Mouse (Mus musculus): ENCODE measurements around the gene Det1. TPM values are rescaled to one million over a fixed set of nuclear protein-coding genes. Genes with fewer than 3 reads are reported as not detected.

Gene Det1
- total RNA-seq (2015) (10.6 and 10.7 TPM in 2 replicates), total RNA-seq (2017) (7.2 and 9.3 TPM in 2 replicates)

DNA sequence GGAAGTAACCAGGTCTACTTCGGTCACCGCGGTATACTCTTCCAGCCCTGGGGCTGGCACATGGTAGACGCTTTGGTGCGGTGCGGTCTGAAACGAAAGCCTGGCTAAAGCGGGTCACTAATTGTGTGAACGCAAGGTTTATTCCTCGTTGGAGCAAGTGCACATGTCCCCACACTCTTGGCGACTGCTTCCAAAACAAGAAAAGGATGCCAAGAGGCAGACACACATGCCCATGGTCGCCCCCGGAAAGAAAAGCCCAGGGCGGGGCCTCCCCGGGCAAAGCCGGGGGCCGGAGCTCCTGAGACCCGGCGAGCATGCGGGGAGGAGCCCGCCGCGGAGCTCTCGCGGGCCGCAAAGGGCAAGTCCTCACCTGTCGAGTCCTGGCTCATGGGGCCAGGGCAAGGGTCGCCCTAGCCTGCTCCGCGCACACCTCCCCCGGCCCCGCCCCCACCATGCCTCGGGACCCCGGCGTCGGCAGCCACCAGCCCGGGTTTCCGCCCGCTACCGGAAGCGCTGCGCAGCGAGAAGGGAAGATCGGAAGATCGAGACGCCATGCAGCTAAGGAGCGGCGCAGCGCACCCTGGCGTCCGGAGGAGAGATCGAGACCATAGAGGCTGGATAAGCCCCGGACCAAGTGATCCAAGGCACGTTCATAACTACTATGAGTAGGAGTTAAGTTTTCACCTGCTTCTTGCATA is at the start of gene Det1:
Det1 (minus strand) TSS at position 527 of the 698 bp plus-strand sequence.
- ATAC-seq (ENCODE audit: poor library complexity, severe bottlenecking): peak; percentile 96

DNA sequence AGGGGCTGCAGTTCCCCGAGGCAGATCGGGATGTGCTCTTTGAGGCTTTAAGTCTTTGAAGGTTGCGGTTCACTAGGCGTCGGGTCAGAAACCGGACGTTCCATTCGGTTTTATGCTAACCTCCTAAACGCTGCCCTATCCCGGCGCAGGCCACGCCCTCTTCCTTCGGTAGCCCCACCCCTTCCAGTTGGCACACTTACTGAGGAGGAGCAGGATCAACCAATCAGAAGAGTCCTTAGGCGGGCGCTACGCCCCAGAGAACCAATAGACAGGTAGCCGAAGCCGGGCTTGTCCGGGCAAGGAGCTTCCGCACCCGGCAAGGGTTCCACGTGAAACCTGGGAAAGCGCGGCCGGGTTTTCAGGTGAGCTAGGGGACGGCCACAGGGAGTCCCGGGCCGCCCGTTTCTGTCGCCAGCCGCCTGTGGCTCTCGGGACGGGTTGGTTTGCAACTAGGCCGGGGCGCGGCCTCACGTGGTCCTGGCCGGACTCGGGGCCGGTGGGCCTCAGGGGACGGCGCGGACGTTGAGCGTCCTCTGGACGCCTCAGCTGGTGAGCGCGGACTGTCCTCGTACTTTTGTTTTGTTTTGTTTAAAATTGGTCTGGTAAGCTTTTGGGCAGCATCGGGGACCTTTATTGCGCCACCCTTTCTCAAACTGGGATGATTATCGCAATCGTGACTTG is 48.7 kb upstream of the Det1 start, which contains the start of gene Aen:
Aen (plus strand) TSS at position 202 of the 681 bp plus-strand sequence.
- peak; percentile 99 for ATAC-seq (ENCODE audit: poor library complexity, severe bottlenecking)

DNA sequence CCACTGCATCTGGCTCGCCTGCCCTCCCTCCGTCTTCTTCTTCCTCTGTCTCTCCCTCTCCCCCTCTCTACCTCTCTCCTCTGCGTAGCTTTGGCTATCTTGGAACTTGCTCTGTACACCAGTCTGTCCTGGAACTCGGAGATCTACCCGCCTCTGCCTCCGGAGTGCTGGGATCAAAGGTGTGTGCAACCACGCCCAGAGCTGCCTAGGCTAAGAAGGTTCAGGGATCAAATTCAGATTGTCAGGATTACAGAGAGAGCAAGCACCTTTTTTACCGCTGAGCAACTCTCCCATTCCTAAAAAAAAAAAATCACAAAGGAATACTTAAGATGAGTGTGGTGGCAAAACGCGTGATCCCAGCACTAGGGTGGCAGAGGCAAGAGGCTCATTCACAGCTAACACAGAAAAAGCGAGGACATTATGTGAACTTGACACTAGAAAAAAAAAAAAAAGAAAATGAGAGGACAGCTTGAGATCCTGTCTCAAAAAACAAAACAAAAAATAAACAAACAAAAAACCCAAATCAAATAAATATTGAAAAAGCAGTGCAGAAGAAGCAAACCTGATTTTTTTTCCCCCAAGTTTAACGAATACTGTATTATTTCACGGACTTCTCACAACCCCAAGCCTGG is 48.1 kb upstream of the Det1 start:
- ATAC-seq (ENCODE audit: poor library complexity, severe bottlenecking): no peak

DNA sequence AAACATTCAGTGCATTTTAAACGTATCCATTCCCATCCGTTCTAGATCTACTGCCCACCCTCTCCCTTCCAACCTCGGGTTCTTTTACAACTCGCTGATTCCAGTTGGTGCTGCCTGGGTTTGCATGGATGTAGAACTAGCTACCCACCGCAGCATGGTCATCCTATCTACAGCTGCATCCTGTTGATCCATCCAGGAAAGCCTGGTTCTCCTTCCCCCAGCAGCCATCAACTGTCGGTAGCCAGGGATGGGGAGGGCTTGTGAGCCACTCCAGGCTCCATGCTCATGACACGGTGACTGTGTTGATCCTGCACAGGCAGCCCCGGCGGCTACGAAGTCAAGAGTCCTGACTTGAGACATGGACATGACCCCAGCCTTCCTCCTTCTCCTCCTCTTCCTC is 46.9 kb upstream of the Det1 start:
- no peak for ATAC-seq (ENCODE audit: poor library complexity, severe bottlenecking)

DNA sequence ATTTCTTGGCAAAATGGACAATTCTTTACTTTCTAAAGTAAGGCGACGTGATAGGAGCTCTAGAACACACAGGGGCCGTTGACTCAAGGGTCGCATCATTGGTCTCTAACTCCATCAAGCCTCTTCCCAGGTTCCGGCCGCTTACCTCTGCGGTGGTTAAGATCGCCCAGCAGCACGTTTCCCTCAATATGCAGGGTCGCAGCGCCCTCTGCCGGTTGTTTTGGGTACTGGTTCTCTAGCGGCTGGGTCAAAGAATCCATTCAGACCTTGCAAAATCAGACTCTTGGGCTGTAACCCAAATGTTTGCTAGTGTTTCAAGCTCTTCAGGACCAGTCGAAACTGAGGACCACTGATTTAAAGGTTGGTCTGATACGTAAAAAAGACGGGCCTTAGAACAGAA is 43.6 kb upstream of the Det1 start:
- ATAC-seq (ENCODE audit: poor library complexity, severe bottlenecking): peak; percentile 77

DNA sequence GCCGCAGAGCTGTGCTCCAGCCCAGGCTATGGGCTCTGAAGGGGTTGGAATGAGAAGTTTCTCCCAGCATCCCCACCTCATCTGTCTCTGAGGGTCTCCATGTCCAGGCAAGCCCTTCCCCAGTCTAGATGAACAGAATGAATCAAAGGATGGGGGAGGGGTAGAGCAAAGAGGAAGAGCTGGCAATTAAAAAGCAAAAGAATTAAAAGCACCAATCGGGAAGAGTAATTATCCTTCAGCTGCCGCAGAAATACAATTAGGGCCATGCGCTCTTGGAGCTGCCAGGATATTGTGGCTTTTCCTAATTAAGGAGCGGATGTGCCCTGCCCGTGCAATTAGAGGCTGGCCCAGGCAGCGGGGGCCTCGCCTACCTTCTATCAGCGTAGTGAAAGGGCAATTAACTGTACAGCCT is 40.4 kb upstream of the Det1 start:
- no peak for ATAC-seq (ENCODE audit: poor library complexity, severe bottlenecking)

DNA sequence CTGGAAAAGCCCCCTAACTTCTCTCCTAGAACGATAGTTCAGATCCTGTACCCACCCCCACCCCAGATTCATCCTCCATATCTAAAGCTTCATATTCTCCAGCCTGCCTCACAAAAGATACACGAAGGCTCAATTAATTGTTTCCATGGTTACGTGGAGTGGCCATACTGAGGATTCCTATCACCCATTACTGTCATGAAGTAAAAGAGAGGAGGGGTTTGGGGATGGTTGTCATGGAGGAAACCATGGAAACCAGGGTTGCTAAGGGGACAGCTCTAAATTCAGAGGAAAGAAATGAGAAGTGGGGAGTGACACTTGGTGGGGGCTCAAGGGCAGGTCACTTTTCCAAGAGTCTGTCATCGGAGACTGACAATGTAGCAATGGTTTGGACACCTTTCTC is 39.4 kb upstream of the Det1 start:
- ATAC-seq (ENCODE audit: poor library complexity, severe bottlenecking): no peak

DNA sequence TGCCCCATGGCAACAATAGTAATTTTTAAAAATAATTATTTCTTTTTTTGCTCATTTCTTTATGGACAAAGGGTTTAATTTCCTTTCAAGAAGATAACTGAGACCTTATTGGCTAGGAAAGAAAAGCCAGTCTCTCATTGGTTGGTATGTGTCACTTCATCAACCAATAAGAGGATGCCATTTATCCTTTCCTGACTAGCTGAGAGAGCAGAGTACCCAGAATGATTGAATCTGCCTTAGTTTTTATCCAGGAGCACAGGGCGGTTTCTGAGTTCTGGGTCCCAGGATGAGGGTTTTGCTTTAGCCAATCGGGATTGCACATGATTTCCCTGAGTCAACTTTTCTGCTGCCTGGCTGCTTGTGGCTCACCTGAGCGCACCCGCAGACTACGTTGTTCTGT is 38.3 kb upstream of the Det1 start:
- ATAC-seq (ENCODE audit: poor library complexity, severe bottlenecking): no peak

DNA sequence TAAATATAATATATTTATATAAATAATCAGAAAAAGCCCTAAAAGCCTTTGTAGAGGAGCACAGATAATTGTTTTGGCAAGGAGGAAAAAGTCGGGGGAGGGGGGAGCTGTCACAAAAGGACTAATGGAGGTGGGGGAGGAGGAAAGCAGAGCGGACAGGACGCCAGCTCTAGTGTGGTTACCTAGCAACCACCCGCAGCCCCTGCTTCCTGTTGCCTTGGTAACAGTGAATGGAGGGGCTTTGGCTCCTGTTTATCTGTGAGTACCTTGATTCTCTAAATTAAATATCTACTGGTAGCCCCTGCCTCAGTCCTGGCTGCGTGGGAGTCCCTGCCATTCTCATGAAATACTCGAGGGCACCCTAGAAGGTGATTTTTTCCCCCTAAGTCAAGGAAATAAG is 37.1 kb upstream of the Det1 start:
- ATAC-seq (ENCODE audit: poor library complexity, severe bottlenecking): no peak

DNA sequence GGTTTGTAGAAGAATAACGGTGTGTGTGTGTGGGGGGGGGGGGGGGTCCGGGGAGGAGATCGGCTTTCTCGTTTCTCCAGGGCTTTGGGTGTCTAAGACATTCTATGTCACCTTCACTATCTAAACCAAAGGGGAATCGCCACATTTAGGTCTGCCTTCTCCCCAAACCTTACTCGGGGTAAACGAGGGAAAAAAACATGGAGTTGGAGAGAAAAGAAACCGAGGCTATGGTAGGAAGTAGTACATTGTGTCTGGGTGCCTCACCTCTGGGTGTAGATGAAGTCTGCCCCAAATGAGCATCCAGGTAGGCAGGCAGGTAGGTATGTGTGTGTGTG is 36.6 kb upstream of the Det1 start:
- no peak for ATAC-seq (ENCODE audit: poor library complexity, severe bottlenecking)

DNA sequence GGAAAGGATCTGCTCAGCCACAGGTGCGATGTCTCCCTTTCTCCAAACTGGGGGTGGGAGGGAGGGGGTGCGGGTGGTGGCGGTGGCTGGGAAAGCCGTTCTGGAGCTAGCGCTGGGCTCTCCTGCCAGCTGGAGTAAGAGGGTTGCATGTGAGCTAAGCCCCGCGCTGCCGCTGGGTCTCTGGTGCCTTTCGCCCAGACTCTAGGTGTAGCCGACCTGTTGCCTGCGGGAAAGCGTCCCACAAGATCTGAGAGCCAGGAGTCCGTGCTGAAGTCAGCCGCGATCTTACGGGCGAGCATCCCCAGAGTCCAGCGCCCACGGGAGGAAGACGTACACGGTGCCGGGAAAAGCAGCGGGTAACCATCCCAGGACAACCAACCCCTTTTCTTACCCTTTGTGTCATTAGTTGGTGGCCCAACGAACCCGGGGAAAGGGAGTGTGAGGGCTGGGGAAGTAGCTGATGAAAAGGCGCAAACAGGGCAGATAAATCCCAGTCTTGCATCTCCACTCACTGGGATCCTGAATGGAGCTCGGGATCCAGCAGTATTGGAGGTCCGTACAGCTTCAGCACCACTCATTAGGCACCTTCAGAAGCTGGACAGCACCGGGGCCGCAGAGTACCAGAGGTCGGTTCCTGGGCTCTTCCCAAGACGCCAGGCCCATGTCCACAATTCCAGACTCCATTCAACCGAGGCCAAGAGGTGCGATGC is 36.1 kb upstream of the Det1 start:
- no peak for ATAC-seq (ENCODE audit: poor library complexity, severe bottlenecking)

DNA sequence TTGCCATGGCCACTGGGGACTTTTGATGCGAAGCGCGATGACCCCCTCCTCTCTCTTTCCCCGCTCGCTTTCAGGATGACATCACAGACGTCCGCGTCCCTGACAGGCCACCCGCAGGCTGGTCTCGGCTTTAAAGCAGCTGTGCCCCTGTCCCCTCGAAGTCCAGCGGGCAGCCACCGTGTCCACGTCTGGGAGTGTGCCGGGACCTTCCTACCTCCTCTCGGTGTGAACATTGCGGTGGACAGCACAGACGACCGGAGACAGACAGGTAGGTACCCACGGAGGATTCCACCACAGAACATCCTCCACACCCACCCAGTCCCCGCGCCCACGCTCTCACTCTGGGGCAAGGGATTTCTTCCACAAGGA is 35.4 kb upstream of the Det1 start:
- ATAC-seq (ENCODE audit: poor library complexity, severe bottlenecking): no peak

DNA sequence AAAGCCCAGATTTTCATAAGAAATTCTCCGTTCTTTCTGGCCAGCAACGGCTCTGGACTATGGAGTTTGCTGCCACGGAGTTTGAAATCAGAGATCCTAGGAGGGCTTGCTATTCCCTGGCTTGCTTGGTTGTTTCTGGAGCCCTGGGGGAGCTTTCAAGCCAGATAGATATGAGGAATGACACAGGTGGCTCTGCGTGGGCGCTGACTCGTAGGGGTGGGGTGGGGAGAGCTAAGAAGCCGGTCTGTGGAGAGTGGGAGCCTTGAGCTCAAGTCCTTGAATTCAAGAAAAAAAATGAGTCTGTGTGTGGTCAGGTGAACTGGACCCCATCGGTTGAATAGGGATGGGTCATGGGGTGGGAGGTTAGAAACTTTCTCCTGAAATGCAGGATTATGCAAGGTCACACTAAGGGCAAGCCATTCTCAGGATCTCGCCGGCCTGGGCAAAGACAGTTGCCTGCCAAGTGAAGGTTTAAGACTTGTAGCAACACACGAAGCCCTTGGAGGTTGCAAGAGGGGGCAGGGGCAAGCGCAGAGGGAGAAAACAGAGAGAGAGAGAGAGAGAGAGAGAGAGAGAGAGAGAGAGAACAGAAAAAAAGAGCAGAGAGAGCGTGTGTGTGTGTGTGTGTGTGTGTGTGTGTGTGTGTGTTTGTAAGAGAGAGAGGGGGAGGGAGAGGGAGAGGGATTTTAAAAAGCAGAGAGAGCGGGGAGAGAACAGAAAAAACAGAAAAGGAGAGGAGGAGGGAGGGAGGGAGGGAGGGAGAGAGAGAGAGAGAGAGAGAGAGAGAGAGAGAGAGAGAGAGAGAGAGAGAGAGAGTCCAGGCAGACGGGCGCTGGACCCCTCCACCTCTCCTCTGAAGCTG is 34.8 kb upstream of the Det1 start:
- no peak for ATAC-seq (ENCODE audit: poor library complexity, severe bottlenecking)

DNA sequence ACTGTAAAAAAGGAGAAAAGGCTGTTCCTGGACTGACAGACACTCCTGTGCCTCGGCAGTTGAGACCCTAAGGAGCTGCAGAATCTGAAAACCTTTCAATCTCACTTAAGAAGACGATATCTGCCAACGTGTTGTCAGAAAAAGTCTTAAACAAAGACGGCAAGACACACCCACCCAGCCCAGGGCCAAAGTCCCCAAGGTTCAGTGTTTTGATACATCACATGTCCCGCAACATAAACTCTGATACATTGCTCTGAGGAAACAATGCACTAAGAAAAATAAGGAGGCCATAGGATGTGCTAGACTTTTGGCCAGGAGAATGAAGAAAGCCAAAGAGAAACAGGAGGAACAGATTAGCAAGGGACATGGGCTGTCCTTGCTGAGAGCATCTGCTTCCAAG is 25.8 kb upstream of the Det1 start:
- ATAC-seq (ENCODE audit: poor library complexity, severe bottlenecking): no peak

DNA sequence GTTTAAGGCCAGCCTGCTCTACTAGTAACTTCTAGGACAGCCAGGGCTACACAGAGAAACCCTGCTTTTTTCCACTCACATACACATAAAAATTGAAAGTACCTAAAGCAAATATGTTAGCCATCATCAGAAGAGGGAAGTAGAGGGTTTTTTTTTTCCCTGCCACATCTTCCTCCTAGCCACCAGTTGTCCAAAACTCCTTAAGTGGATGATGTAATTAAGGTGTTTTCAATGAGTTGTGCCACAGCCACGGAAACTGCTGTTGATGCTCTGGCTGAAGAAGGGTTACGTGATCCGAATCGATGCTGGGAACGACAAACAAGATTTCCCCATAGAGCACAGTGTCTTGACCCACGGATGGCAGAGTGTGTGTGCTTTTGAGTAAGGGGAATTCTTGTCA is 25.3 kb upstream of the Det1 start:
- peak; percentile 45; the same call in 1 of the 2 replicates for ATAC-seq (ENCODE audit: poor library complexity, severe bottlenecking)

DNA sequence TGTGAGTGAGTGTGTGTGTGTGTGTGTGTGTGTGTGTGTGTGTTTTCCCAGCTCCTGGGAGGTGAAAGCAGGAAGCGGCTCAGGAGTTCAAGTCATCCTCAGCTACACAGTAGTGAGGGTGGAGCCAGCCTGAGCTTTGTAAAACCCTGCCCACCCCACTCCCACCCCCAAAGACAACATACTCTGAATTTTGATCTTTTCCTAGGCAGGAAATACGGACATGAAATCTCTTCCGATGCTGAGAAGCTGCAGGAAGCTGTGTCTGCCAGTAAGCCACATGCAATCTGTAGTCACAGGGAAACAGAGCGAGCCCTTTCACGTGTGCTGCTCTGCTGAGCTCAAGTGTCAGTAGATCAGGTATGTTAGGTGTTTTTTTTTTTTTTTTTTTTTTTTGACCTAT is 21.7 kb upstream of the Det1 start:
- no peak for ATAC-seq (ENCODE audit: poor library complexity, severe bottlenecking)

DNA sequence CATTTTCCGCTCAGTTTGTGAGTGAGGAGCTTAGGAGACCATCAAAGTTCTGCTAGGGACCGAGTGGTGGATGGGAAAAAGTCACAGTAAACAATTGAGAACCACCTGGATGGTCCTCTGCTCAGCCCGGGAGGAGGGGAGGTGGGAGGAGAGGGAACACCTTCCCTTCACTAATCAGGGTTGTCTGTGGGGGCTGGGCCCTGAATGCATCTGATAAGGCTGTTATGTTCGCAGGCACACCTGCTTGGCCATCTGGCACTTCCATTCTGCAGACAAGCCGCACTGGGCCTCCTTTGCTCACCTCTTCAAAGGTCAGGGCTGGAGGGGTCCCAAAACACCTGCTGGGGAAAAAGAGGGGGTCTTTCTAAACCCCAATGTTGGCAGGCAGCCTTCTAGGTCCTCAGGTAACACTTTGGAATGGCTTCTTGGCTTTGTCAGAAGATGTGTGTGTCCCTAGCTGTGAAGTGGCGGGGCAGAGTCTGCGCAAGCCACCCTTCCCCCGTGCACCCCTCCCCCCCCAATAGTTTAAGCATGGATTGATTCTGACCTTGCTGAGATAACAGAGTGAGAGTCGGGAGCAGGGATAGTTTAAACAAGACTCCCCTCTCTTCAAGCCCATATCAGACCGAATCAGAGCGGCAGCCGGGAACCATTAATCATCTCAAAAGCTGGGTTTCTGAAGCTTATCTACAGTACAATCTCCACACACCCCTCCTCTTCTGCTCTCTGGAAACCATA is 18.3 kb upstream of the Det1 start:
- ATAC-seq (ENCODE audit: poor library complexity, severe bottlenecking): no peak

DNA sequence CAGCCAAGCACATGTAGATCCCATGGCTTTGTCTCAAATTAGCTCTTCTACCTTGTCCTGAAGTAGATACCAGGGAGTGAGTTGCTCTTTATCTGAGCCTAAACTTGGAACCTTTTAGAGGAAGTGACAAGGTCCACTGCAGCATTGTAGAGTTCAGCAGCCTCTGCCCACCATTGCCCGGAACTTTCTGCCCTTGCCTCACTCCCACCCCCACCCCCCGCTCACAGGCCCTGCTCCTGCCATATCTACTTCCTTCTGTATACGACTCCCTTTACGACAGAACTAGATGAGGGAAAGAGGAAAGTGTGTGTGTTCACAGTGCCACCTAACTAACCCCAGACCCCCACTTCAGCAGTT is 17.4 kb upstream of the Det1 start:
- ATAC-seq (ENCODE audit: poor library complexity, severe bottlenecking): peak; percentile 85

DNA sequence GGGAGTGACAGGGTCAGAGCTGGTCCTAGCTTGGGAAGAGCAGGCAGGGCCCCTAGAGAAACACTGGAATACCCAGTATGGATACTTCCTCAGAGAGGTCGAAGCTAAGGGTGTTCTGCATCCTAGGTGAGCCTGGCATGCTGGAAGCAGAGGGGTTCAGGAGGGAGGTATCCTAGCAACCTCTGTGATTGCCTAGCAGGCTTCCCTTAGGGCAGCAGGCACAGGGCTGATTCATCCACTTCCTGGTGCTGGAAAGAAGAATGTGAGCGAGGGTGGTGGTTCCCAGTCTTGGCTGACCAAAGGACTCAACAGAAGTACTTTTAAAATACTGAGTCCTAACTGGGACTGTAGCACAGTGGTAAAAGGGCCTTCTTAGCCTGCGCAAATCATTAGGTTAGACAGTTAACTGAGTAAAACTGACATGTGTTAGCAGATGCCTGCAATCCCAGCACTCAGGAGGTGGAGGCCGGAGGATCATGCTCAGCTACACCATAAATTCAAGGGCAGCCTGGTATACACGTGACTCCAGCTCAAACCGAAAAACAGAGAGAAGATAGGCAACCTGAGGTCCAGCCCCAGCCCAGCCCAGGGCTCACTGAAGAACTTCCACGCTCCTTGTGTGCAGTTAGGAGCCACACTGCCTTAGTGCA is 16.9 kb upstream of the Det1 start:
- ATAC-seq (ENCODE audit: poor library complexity, severe bottlenecking): peak; percentile 22; the same call in 1 of the 2 replicates

Measured in megakaryocyte, adult 5-6 weeks (primary cell).